Mouse (Mus musculus) kidney, embryonic 16.5 days (tissue): ENCODE measurements around the gene Cdk5. TPM values are rescaled to one million over a fixed set of nuclear protein-coding genes. Genes with fewer than 3 reads are reported as not detected.
A peak's percentile ranks its signal among the peaks of the same experiment; 100 is the strongest.

Experiments
- ATAC-seq: fragments of 200-750 bp; cut with Nextera tagmentation; 2 replicates; pipeline ENCODE4 v1.8.0; 2017; ENCODE audit warnings: moderate TSS enrichment; ENCODE audit not compliant: low FRiP score, low TSS enrichment
- H3K27ac ChIP-seq: fragments of 300-500 bp; sonication (generic); 2 replicates; pipeline ENCODE4 v1.5.1; 2014; ENCODE audit warnings: low read length
- H3K27me3 ChIP-seq: fragments of 300-500 bp; sonication (generic); 2 replicates; pipeline ENCODE4 v1.6.1; 2014; ENCODE audit warnings: low read length, control low read depth, mixed read lengths; ENCODE audit not compliant: insufficient read depth
- H3K36me3 ChIP-seq: fragments of 300-500 bp; sonication (generic); 2 replicates; pipeline ENCODE4 v1.6.1; 2014; ENCODE audit warnings: low read length, control low read depth, mixed read lengths; ENCODE audit not compliant: insufficient read depth
- H3K4me1 ChIP-seq: fragments of 300-500 bp; sonication (generic); 2 replicates; pipeline ENCODE4 v1.6.1; 2014; ENCODE audit warnings: low read length, control low read depth, mixed read lengths; ENCODE audit not compliant: insufficient read depth
- H3K4me2 ChIP-seq: fragments of 300-500 bp; sonication (generic); replicated peaks from 2 replicates; pipeline ENCODE4 v1.6.1; 2014; ENCODE audit warnings: low read depth, low read length
- H3K4me3 ChIP-seq: fragments of 300-500 bp; sonication (generic); 2 replicates; pipeline ENCODE4 v1.5.1; 2014; ENCODE audit warnings: mild to moderate bottlenecking, low read length
- H3K9ac ChIP-seq: fragments of 300-500 bp; sonication (generic); replicated peaks from 2 replicates; pipeline ENCODE4 v1.6.1; 2014; ENCODE audit warnings: low read length
- H3K9me3 ChIP-seq: fragments of 300-500 bp; sonication (generic); 2 replicates; pipeline ENCODE4 v1.6.1; 2016; ENCODE audit warnings: low read length, control low read depth
- WGBS: fragments of 180-500 bp; shearing (Covaris S2); extraction: QIAGEN DNeasy Blood & Tissue Kit; methylation state at CpG from one replicate; pipeline ENCODE4 v1.1.7; 2014; 5-methylcytosine and 5-hydroxymethylcytosine counted together
- polyA plus RNA-seq: library from polyadenylated mRNA; unstranded; fragments of >200 nt; fragmentation: Nextera tagmentation; extraction: Ambion mirVana; gene quantifications from 2 replicates; pipeline ENCODE4 v1.2.1, GENCODE M21; 2015

Gene Cdk5
- polyA plus RNA-seq, 1 experiment from 2014 or later, result 51.1 TPM

- H3K27me3 ChIP-seq, result no peaks in the 10 kb centered on the region
- 87% methylated on average over 9 of the region's 9 CpGs for WGBS
- H3K4me1 ChIP-seq, result peaks cover 25% of the 10 kb centered on the region
- no peak for ATAC-seq
- peaks cover 11% of the 10 kb centered on the region for H3K36me3 ChIP-seq
- no peak overlapping the region for H3K27ac ChIP-seq
- H3K4me3 ChIP-seq, result no peak overlapping the region
- H3K9ac ChIP-seq, result no peak overlapping the region
- no peaks in the 10 kb centered on the region for H3K9me3 ChIP-seq
- no peak overlapping the region for H3K4me2 ChIP-seq
Observed at GRCm38 (mm10) chr5:24420381-24420780, 2.9 kb downstream of the Cdk5 start.

DNA sequence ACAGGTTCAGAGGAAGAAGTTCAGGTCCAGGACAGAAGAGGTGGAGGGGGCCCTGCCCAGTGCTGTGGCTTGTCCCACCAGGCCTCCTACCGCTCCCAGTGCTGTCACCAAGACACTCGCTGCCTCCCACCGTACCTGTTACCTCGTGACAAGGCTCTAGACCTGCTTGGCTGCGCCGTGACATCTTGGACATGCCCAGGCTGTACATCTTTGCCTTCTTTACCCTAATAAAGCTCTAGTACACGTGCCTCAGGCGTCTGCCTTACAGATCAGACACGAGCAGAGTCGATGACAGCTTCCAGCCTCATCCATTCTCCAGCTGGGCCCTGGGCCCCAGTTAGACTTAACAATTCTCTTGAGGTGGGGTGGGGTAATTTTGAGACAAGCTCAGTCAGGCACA, 5.7 kb downstream of the Cdk5 start:
- Histone ChIP-seq H3K36me3 (peaks cover 11% of the 10 kb centered on the region), H3K9me3 (no peaks in the 10 kb centered on the region), H3K4me1 (peaks cover 25% of the 10 kb centered on the region), H3K27ac (no peak overlapping the region), H3K9ac (no peak overlapping the region), H3K4me3 (no peak overlapping the region), H3K27me3 (no peaks in the 10 kb centered on the region), H3K4me2 (no peak overlapping the region)
- WGBS, result 89% methylated on average over 10 of the region's 10 CpGs
- ATAC-seq, result no peak

DNA sequence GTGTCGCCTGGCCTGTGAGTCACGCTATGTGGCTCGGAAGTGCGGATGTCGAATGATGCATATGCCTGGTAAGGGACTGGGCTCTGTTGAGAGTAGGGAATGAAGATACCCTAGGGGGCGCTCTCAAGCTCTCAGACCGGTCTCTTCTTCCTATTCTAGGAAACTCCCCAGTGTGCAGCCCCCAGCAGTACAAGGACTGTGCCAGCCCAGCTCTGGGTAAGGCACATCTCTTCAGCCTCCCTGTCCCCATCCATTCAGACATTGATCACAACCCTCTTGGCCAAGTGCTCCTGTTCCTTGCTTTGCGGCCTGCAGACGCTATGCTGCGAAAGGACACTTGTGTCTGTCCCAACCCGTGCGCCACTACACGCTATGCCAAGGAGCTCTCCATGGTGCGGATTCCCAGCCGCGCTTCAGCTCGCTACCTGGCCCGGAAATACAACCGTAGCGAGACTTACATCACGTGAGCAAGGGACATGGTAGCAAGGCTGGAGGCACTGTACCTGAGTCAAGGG, 7.1 kb downstream of the Cdk5 start:
- WGBS, result 4% methylated on average over 21 of the region's 21 CpGs
- H3K4me1 ChIP-seq, result peaks cover 21% of the 10 kb centered on the region
- peak; percentile 55 for ATAC-seq
- H3K27me3 ChIP-seq, result no peaks in the 10 kb centered on the region
- no peaks in the 10 kb centered on the region for H3K9me3 ChIP-seq
- H3K36me3 ChIP-seq, result peaks cover 11% of the 10 kb centered on the region
- H3K27ac ChIP-seq, result no peak overlapping the region
- 0 out of 2 replicates have a peak overlapping the region, but pooled peaks have one; percentile 20 for H3K4me2 ChIP-seq
- no peak overlapping the region for H3K4me3 ChIP-seq
- no peak overlapping the region for H3K9ac ChIP-seq

GRCm38 (mm10) chr5:24413938-24414337, 9.4 kb downstream of the Cdk5 start:
- 0 out of 2 replicates have a peak overlapping the region, but pooled peaks have one; percentile 10 for H3K4me2 ChIP-seq
- no peaks in the 10 kb centered on the region for H3K27me3 ChIP-seq
- no peak overlapping the region for H3K4me3 ChIP-seq
- H3K9ac ChIP-seq, result no peak overlapping the region
- ATAC-seq, result no peak
- no peak overlapping the region for H3K27ac ChIP-seq
- no peaks in the 10 kb centered on the region for H3K9me3 ChIP-seq
- WGBS, result 64% methylated on average over 13 of the region's 13 CpGs
- peaks cover 21% of the 10 kb centered on the region for H3K4me1 ChIP-seq
- H3K36me3 ChIP-seq, result 0 out of 2 replicates have a peak, but pooled peaks cover 1% of the 10 kb centered on the region

GRCm38 (mm10) chr5:24413042-24413693, 10.2 kb downstream of the Cdk5 start, which contains the start of gene Asic3:
Gene Asic3, plus strand, starts transcription at chr5:24413392.
- Histone ChIP-seq H3K9me3 (no peaks in the 10 kb centered on the region), H3K4me2 (0 out of 2 replicates have a peak within 1 kb of the TSS, but pooled peaks have one; percentile 10), H3K27me3 (no peaks in the 10 kb centered on the region), H3K4me3 (no peak within 1 kb of the TSS), H3K27ac (no peak within 1 kb of the TSS), H3K9ac (peak within 1 kb of the TSS; percentile 19; the same call in 1 of the 2 replicates), H3K36me3 (no peaks in the 10 kb centered on the region; the same call in 1 of the 2 replicates), H3K4me1 (peaks cover 21% of the 10 kb centered on the region)
- ATAC-seq, result peak; percentile 39; the same call in 1 of the 2 replicates
- 16% methylated on average over 11 of the region's 11 CpGs for WGBS

- Histone ChIP-seq H3K4me3 (no peak overlapping the region), H3K36me3 (peaks cover 3% of the 10 kb centered on the region; the same call in 1 of the 2 replicates), H3K27ac (no peak overlapping the region), H3K27me3 (no peaks in the 10 kb centered on the region), H3K4me2 (no peak overlapping the region), H3K9ac (no peak overlapping the region), H3K9me3 (no peaks in the 10 kb centered on the region), H3K4me1 (peaks cover 21% of the 10 kb centered on the region)
- no peak for ATAC-seq
- 93% methylated on average over 2 of the region's 2 CpGs for WGBS
Observed at GRCm38 (mm10) chr5:24412063-24412462, 11.3 kb downstream of the Cdk5 start.

GRCm38 (mm10) chr5:24409466-24409865, 13.9 kb downstream of the Cdk5 start:
- H3K36me3 ChIP-seq, result peaks cover 16% of the 10 kb centered on the region
- H3K27me3 ChIP-seq, result no peaks in the 10 kb centered on the region
- peaks cover 13% of the 10 kb centered on the region for H3K4me1 ChIP-seq
- no peak overlapping the region for H3K27ac ChIP-seq
- WGBS, result 76% methylated on average over 2 of the region's 2 CpGs
- ATAC-seq, result no peak
- no peaks in the 10 kb centered on the region for H3K9me3 ChIP-seq
- no peak overlapping the region for H3K4me2 ChIP-seq
- H3K4me3 ChIP-seq, result no peak overlapping the region
- no peak overlapping the region for H3K9ac ChIP-seq

GRCm38 (mm10) chr5:24408651-24409050, 14.7 kb downstream of the Cdk5 start:
- peaks cover 16% of the 10 kb centered on the region for H3K36me3 ChIP-seq
- H3K4me3 ChIP-seq, result no peak overlapping the region
- H3K4me2 ChIP-seq, result no peak overlapping the region
- H3K27me3 ChIP-seq, result no peaks in the 10 kb centered on the region
- no peaks in the 10 kb centered on the region for H3K9me3 ChIP-seq
- WGBS, result 92% methylated on average over 13 of the region's 13 CpGs
- H3K4me1 ChIP-seq, result peaks cover 10% of the 10 kb centered on the region
- H3K27ac ChIP-seq, result no peak overlapping the region
- ATAC-seq, result no peak; the same call in 1 of the 2 replicates
- no peak overlapping the region for H3K9ac ChIP-seq

- Histone ChIP-seq H3K4me2 (no peak overlapping the region), H3K4me3 (no peak overlapping the region), H3K27ac (no peak overlapping the region), H3K9ac (no peak overlapping the region), H3K9me3 (no peaks in the 10 kb centered on the region), H3K36me3 (peaks cover 21% of the 10 kb centered on the region), H3K27me3 (no peaks in the 10 kb centered on the region), H3K4me1 (no peaks in the 10 kb centered on the region)
- WGBS, result 65% methylated on average over 3 of the region's 3 CpGs
- ATAC-seq, result no peak
Observed at GRCm38 (mm10) chr5:24405389-24405876, 17.9 kb downstream of the Cdk5 start.
